Mouse (Mus musculus) E14TG2a.4 (cell line): Measurements from ENCODE around the gene Timm50.

Source experiments
- H3K27me3 ChIP-seq: 2 replicates; pipeline ENCODE4 v1.6.1; 2014; ENCODE audit warnings: low read length, control low read depth; ENCODE audit not compliant: insufficient read depth
- H3K36me3 ChIP-seq: 2 replicates; pipeline ENCODE4 v1.6.1; 2014; ENCODE audit warnings: low read length, control low read depth; ENCODE audit not compliant: insufficient read depth
- H3K4me1 ChIP-seq: replicated peaks from 2 replicates; pipeline ENCODE4 v1.6.1; 2014; ENCODE audit warnings: low read depth, low read length, control low read depth
- H3K4me3 ChIP-seq: replicated peaks from 2 replicates; pipeline ENCODE4 v1.5.1; 2014; ENCODE audit warnings: mild to moderate bottlenecking, low read length
- H3K9me3 ChIP-seq: 2 replicates; pipeline ENCODE4 v1.6.1; 2014; ENCODE audit warnings: low read length, control low read depth
- CTCF ChIP-seq: conservative IDR thresholded peaks from 2 replicates; pipeline ENCODE4 v1.5.1; 2014; ENCODE audit warnings: low read length
- NANOG ChIP-seq: IDR thresholded peaks from 2 replicates; pipeline ENCODE4 v1.6.1; 2014; ENCODE audit warnings: borderline replicate concordance, low read length, mixed read lengths
- POU5F1 ChIP-seq: IDR thresholded peaks from 2 replicates; pipeline ENCODE4 v1.6.1; 2014; ENCODE audit warnings: low read length, borderline replicate concordance

The Timm50 gene

DNA sequence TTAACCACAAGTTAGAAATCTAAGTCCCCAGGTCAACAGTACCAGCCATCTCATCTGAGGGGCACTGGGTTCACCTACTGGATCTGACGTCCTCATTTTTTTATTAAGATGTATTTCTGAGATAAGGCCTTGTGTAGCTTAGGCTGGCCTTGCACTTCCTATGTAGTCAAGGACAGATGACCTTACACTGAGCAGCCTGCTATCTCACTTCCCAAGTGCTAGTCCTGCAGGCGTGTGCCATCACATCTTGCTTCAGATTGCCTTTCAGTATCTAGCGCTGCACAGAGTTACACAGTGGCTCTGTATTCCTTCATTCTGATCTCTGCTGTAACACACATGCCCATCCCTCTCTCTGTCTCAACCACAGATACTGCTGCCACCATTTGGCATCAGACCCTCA is 6.2 kb upstream of the Timm50 start:
- Histone ChIP-seq H3K4me3 (no peak overlapping the region), H3K9me3 (no peaks in the 10 kb centered on the region), H3K36me3 (peaks cover 92% of the 10 kb centered on the region), H3K4me1 (peaks cover 13% of the 10 kb centered on the region), H3K27me3 (no peaks in the 10 kb centered on the region)
- TF ChIP-seq NANOG (no peak), CTCF (no peak), POU5F1 (no peak)

DNA sequence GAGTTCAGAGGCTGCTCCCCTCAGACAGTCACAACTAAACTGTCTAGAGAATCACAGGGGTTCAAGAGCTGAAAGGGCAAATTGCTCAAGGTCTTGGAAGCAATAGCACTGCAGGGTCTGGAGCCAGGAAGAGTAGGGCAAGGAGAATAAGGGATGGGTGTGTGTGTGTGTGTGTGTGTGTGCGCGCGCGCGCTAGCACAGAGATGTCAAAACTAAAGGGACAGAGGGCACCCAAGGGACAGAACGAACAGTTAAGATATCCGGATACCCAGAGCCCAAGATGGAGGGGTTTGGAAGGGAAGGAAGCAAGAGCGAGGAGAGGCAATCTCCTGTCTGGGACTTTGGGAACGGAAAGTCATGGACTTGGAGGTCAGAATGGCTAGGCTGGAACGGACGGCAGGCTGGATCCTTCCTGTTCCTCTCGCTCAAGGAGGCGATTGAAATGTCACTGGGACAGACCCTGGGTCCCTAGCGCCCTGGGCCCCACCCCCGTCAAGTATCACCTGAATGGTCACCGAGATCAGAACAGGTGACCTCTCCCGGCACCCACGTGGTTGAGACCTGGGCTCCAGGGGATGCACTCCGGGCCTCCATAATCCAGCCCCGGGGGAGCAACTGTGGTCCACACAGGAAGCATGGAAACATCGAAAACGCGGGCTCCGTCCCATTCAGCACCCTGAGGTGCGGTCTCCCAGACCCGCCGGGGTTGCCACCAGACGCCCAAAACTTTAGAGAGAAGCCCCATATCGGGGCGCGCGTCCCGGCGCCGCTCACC is 534 bp downstream of the Timm50 start:
- Histone ChIP-seq H3K36me3 (peaks cover 71% of the 10 kb centered on the region), H3K27me3 (no peaks in the 10 kb centered on the region), H3K4me3 (peak overlapping the region; percentile 100), H3K9me3 (no peaks in the 10 kb centered on the region), H3K4me1 (peaks cover 38% of the 10 kb centered on the region)
- TF ChIP-seq CTCF: no peak
- TF ChIP-seq POU5F1: no peak
- no peak for TF ChIP-seq NANOG

DNA sequence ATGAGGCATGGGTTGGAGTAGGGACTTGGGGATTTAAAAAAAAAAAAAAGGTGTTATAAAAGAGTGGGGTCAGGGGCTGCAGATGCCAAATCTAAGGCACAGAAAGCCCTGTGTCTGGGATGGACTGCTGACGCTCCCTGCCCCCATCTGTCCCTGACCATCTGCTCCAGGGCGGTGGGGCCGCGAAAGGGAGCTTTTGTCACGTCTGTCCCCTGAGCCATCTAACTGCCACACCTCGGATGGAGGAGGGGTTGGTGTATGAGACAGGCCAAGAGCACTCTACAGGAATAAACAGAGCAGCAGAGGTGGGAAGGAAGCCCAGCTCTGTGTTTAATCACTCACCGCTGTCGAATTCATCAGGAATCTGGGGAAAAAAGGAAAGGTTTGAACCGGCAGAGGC is 2.1 kb downstream of the Timm50 start:
- Histone ChIP-seq H3K4me3 (no peak overlapping the region; the same call in 1 of the 2 replicates), H3K9me3 (no peaks in the 10 kb centered on the region), H3K27me3 (no peaks in the 10 kb centered on the region), H3K36me3 (peaks cover 71% of the 10 kb centered on the region), H3K4me1 (peaks cover 47% of the 10 kb centered on the region)
- TF ChIP-seq CTCF (no peak), NANOG (no peak), POU5F1 (no peak)

DNA sequence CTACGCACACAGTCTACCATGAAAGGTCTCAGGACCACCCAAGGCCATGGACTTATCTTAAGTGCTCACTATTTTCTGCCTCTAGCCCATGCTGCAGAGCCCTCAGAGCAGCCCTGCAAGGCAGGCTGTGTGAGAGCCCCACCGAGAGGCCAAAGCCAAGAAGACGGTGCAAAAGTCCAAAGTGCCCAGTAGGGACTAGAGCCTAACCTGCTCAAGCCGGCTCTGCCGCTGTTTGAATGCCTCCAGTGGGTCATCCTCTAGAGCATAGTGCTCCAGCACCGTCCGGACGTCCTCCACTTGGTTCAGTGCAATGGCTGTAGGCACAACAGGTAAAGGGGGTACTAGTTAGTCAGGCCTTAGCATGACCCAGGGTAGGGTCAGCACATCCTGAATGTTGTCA is 5.7 kb downstream of the Timm50 start:
- peaks cover 4% of the 10 kb centered on the region for H3K27me3 ChIP-seq
- H3K36me3 ChIP-seq: peaks cover 75% of the 10 kb centered on the region
- H3K9me3 ChIP-seq: no peaks in the 10 kb centered on the region
- no peak overlapping the region for H3K4me3 ChIP-seq
- peaks cover 59% of the 10 kb centered on the region for H3K4me1 ChIP-seq
- TF ChIP-seq NANOG (no peak), POU5F1 (no peak)

DNA sequence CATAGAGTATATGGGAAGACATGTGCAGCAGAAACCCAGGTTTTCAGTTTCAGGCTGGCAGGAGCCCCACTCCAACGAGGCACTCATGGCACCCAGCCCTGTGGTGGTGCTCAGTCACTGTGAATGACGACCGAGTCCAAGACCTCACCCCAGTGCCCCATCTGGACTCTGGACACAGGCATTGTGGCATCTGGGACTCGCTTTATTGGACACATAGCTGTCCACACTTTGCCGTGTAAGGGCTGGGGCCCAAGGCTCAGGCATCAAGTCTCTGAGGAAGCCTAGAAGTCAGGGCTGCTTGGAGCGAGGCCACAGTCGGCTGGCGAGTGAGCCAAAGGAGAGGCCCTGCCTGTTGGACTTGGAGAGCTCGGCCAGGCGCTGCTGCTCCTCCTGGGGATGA is 6.2 kb downstream of the Timm50 start:
- Histone ChIP-seq H3K4me1 (peaks cover 59% of the 10 kb centered on the region), H3K36me3 (peaks cover 72% of the 10 kb centered on the region), H3K4me3 (no peak overlapping the region), H3K27me3 (peaks cover 10% of the 10 kb centered on the region), H3K9me3 (no peaks in the 10 kb centered on the region)
- TF ChIP-seq CTCF: no peak
- no peak for TF ChIP-seq NANOG
- no peak for TF ChIP-seq POU5F1

DNA sequence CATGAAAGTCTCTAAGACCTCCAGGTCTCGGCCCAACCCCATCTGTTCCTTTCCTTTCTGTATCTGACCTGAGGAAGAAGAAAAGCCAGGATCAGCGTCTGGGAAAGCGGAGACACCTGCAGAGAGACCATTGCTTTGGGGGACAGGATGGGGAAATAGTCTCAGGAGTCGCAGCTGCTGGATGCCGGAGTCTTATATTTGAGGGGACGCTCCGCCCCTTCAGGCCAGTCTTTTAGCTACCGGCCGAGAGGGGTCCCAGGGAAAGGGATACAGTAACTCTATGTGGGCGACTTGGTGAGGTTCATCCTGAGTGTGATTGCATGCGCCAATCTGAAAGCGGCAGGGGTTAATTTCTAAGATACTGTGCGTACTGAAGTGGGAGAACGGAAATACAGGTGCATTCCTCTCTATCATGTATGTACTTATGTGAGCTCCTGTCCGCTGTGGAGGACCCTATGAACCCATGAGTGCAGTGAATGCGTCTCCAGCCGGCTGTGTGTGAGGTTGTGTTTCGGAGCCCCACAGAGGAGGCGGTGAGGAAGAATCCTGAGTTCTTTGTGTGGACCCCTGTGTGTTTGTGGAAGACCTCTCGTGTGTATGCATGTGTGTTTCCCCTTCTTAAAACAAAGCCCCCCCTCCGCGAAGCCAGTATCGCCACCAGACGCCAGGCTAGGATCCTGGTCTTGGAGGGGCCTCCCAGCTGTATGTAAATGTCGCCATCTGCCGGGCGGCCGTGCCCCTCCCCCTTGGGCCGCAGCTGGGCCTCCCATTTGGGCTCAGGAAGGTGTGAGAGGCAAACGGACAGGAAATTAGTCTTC is 10.0 kb downstream of the Timm50 start, which contains the start of gene Dll3:
Dll3 (minus strand) TSS at position 623 of the 818 bp plus-strand sequence.
- Histone ChIP-seq H3K9me3 (no peaks in the 10 kb centered on the region), H3K27me3 (peaks cover 41% of the 10 kb centered on the region), H3K4me3 (peak within 1 kb of the TSS; percentile 78), H3K36me3 (peaks cover 34% of the 10 kb centered on the region), H3K4me1 (peaks cover 69% of the 10 kb centered on the region)
- TF ChIP-seq NANOG (no peak), POU5F1 (no peak), CTCF (0 out of 2 replicates have a peak, but pooled peaks have one; percentile 3)

DNA sequence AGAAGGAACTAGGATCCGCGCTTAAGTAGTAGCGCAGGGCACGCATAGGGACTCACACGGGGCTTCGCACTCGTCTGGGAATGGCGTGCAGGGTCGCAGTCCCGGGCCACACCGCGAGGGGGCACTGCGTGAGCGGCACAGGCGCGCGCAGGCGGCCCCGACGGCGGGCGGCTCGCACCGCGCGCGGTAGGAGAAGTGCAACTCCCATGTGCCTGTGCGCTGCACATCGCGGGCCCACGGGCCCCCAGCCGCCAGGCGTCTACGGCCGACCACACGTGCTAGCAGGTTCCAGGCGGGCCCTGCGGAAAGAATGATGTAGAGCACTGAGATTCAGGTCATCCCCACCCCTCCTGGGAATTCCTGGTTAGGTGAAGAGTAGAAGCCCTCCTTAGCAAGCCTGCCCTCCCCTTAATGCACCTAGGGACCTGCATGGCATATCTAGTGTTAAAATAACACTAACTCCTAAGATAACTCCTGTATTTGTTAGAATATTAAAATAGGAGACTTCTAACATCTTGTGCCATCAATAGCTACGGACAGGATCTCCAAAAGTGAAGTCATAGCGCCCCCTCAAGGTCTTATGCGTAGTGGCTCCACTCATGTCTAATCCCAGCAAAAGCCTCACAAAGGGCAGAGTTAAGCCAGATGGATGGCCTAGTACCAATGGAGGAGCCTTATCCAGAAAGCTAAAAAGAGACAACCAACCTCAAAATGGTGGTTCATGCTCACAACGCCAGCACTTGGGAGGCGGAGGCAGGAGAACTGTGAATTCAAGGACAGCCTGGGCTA is 12.8 kb downstream of the Timm50 start:
- H3K9me3 ChIP-seq: no peaks in the 10 kb centered on the region
- TF ChIP-seq CTCF (peak; percentile 84), POU5F1 (no peak)
- peak overlapping the region; percentile 71 for H3K4me3 ChIP-seq
- H3K36me3 ChIP-seq: peaks cover 6% of the 10 kb centered on the region
- H3K27me3 ChIP-seq: peaks cover 67% of the 10 kb centered on the region
- H3K4me1 ChIP-seq: peaks cover 78% of the 10 kb centered on the region

DNA sequence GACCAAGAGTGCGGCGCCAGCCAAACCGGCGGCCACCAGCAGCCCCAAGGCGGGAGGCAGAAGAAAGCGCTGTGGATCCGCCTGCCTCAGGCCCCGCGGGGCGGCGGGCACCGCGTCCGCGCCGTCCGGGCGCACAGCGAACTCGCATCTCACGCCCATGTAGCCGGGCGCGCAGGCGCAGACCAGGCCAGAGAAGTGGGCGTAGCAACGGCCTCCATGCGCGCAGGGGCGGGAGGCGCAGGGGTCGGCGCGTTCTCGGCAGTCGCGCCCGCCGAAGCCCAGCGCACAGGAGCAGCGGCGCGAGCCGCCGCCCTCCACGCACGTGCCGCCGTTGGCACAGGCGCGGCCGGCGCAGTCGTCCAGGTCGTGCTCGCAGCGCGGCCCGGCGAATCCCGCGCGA is 17.4 kb downstream of the Timm50 start:
- no peak for TF ChIP-seq POU5F1
- TF ChIP-seq CTCF: no peak
- TF ChIP-seq NANOG: no peak
- Histone ChIP-seq H3K36me3 (no peaks in the 10 kb centered on the region), H3K9me3 (no peaks in the 10 kb centered on the region), H3K27me3 (peaks cover 89% of the 10 kb centered on the region), H3K4me3 (peak overlapping the region; percentile 85), H3K4me1 (peaks cover 68% of the 10 kb centered on the region)
